In the genomic region with DNA sequence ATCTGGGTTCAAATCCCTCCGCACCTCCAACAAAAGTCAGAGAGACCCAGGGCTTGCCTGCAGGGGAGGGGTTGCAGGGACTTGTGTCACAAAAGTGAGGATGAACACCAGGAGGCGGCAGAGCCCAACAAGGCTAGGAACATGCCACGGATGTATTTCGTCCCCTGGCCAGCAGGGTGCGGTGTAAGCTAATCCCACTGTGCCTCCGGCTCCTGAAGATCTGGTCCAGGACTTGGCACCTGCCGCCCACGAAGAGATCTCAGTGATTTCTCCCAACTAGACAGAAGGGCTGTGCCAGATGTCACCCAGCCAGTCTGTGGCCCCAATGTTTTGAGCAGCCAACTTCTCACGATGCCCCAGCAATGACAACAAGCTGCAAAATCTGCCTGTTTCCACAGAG, we compare ENCODE assay signal across 8 mouse cellular contexts. TPM values are rescaled to one million over a fixed set of nuclear protein-coding genes. Genes with fewer than 3 reads are reported as not detected.
DNase-seq lines count a peak whose midpoint lies in the region; ATAC-seq lines count a peak whose summit lies in the region.

No protein-coding gene starts in this region.

- DNase-seq in adrenal gland, adult 18-20 months (ENCODE audit: low spot score in 2 of 2): peak; percentile 88 to 90
- DNase-seq in embryo, embryonic 11 days: peak; percentile 89
- DNase-seq in gastrocnemius, postnatal 25 days: peak; percentile 76
- peak; percentile 76 to 94 for DNase-seq in left cerebral cortex, adult 9 months (ENCODE audit: low spot score in 2 of 2)
- peak; percentile 91 for DNase-seq in right cerebral cortex, postnatal 14 days
- peak; percentile 84 for DNase-seq in urinary bladder, postnatal 25 days (ENCODE audit: low spot score)

- ATAC-seq in inflammation-experienced regulatory T-cells, adult 6 months: peak; percentile 98
- ATAC-seq in megakaryocyte progenitor cell, adult 5-6 weeks (replicated peaks; ENCODE audit: poor library complexity): peak; percentile 95

RNA-seq across cellular contexts. Expression of gene Grhpr, which starts 7.7 kb away (rescaled TPM):
- 100 to 1,000 TPM; 147 to 159 TPM for total RNA-seq in adrenal gland, adult 18-20 months (2021)
- 10 to 100 TPM; 22.5 to 25.6 TPM for total RNA-seq in gastrocnemius, postnatal 25 days (2021)
- polyA plus RNA-seq in inflammation-experienced regulatory T-cells, adult 6 months (2017; shearing (Covaris generic)): 10 to 100 TPM; 14.2 to 25.0 (median 24.0) TPM
- 11.8 and 12.0 TPM in 2 replicates for total RNA-seq in megakaryocyte progenitor cell, adult 5-6 weeks (2015)
- 7.9 and 8.9 TPM in 2 replicates for total RNA-seq in megakaryocyte progenitor cell, adult 5-6 weeks (2017)

RNA-seq across cellular contexts. Expression of gene Zbtb5, which starts 38.8 kb away (rescaled TPM):
- total RNA-seq in adrenal gland, adult 18-20 months (2021): 1 to 10 TPM; 9.7 to 10.0 TPM
- 1 to 10 TPM; 2.8 to 3.4 TPM for total RNA-seq in gastrocnemius, postnatal 25 days (2021)
- 1 to 10 TPM; 7.5 to 9.2 (median 8.5) TPM for polyA plus RNA-seq in inflammation-experienced regulatory T-cells, adult 6 months (2017; shearing (Covaris generic))
- 5.7 and 6.5 TPM in 2 replicates for total RNA-seq in megakaryocyte progenitor cell, adult 5-6 weeks (2015)
- 9.5 and 10.1 TPM in 2 replicates for total RNA-seq in megakaryocyte progenitor cell, adult 5-6 weeks (2017)

RNA-seq across cellular contexts. Expression of gene Polr1e, which starts 44.9 kb away (rescaled TPM):
- total RNA-seq in adrenal gland, adult 18-20 months (2021): 10 to 100 TPM; 14.0 to 15.7 TPM
- total RNA-seq in gastrocnemius, postnatal 25 days (2021): 1 to 10 TPM; 4.0 to 4.6 TPM
- polyA plus RNA-seq in inflammation-experienced regulatory T-cells, adult 6 months (2017; shearing (Covaris generic)): 10 to 100 TPM; 39.3 to 50.3 (median 44.6) TPM
- total RNA-seq in megakaryocyte progenitor cell, adult 5-6 weeks (2015): 50.9 and 65.2 TPM in 2 replicates
- total RNA-seq in megakaryocyte progenitor cell, adult 5-6 weeks (2017): 47.3 and 53.0 TPM in 2 replicates

Comparison
In these comparisons a context has a peak if more than half of its experiments do, and no peak if none do; other contexts are left out.
1. Peak in every context shown above with its lines: DNase-seq and ATAC-seq.
2. RNA of gene Grhpr, which starts 7.7 kb away (total RNA-seq): 147 to 159 TPM in adrenal gland, adult 18-20 months; 22.5 to 25.6 TPM in gastrocnemius, postnatal 25 days and 7.9 to 12.0 TPM in megakaryocyte progenitor cell, adult 5-6 weeks; every median in the first group is over 4 times any median in the second.